Mouse (Mus musculus) 416B (cell line): Measurements from ENCODE around the gene Cacna2d3.
A peak's percentile ranks its signal among the peaks of the same experiment; 100 is the strongest.

Experiments
- DNase-seq: peaks from one replicate; pipeline ENCODE4 v3.0.0; 2011; ENCODE audit warnings: low read depth

Gene Cacna2d3

DNA sequence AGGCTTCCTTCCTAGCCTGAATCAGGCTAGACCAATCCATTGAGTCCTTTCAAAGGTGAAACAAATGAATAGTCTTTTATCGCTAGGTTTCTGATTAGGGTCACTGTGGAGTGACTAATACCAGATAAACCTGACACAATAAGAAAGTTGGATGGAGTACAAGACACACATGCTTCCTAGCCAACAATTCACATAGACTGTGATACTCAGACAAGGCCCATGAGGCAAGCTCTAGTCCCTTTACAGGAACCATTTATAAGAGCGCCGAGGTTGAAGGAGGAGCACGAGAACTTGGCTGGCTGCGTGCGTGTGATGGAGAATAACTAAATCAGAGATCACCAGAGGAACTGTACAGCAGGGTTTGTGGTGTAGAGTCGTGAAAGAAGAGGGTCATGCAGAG is 584.0 kb downstream of the Cacna2d3 start:
- DNase-seq, result no peak

DNA sequence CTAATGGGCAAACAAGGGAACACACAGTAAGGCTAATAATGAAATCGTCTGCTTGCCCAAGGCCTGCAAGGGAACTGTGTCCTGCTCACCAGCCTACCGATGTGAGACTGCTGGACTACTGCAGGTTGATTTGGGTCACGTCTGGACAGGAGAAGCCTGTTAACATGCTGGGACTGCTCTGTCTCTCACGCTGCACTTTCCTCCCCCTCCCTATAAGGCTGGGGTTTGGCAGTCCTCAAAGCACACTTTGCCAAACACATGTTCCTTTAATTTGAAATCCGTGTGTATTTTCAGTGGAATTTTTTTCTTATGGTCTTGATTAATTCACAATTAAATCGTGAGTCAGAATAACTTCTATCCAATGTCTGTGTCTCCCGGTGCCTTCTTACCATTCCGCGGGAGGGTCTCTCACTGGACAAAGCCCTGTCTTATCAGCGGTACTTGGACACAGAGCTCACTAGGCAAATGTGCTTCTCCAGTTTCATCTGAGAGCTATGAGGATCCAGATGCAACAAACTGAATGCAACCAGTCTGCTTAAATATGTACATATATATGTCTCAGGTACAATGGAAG is 584.6 kb downstream of the Cacna2d3 start:
- no peak for DNase-seq

DNA sequence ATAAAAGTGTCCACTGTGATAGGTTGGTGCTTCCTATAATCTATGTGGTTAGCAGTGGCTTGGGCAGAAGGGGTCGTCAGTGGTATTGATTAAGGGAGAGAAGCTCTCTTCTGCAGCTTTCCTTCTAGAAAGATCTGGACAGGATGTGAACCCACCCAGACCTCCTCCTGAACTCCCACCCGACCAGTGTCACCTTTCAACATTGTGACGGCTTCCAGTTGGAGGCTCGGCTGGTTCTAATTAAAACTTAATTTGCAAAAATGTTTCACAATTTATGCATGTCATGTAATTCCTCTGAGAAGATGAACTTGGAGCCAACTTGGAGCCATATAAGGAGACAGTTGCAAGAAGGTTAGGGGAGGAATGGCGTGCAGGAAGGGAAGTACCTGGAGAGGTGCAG is 586.8 kb downstream of the Cacna2d3 start:
- no peak for DNase-seq

DNA sequence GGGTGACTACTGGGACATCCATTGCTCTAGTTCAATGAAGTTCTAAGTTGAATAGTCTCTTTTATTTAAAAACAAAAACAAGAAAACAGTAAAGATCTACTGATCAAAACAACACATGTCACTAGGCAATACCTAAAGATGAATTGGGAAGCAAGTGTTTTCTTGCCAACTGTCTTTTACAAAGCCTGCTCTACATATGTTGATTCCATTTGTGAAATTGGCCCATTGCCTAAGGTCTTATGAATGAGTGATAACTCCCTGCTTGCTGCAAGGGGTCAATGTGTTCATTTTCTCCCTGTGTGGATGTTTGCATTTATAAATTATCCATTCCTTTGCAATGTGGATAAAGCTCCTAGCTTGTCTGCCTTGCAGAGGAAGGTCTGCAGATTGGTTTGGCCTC is 591.2 kb downstream of the Cacna2d3 start:
- no peak for DNase-seq

DNA sequence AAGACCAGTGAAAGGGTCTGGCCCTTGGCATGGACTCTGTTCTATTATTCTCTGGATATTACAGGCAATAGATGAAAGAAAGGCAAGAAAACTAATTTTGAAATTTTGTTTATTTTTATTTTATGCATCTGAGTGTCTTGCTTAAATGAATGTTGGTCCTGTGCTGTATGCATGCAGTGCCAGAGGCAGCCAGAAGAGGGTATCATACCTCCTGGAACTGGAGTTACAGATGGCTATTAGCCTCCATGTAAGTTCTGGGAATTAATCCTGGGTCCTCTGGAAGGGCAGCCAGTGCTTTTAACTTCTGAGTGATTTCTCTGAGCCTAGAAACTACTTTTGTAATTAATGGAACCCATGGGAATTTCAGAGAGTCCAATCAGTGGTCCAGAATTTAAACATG is 597.8 kb downstream of the Cacna2d3 start:
- DNase-seq, result peak; percentile 6

DNA sequence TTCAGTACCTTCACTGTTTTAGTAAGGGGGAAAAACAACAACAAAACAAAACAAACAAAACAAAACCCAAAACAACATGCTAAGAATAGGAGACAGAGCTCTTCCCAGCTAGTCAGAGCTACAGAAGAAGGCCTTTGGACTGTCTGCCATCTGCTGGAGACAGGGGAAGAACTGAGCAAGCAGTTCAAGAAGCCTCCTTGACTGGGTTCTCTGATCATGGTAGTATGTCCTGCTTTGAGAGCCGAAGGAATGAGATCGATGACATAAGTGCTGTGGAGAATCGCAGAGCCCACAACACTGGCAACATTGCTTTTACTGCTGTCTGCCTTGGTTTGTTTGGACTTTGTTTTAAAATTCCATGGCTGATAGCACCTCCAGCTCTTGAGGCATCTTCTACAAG is 598.9 kb downstream of the Cacna2d3 start:
- DNase-seq, result no peak

DNA sequence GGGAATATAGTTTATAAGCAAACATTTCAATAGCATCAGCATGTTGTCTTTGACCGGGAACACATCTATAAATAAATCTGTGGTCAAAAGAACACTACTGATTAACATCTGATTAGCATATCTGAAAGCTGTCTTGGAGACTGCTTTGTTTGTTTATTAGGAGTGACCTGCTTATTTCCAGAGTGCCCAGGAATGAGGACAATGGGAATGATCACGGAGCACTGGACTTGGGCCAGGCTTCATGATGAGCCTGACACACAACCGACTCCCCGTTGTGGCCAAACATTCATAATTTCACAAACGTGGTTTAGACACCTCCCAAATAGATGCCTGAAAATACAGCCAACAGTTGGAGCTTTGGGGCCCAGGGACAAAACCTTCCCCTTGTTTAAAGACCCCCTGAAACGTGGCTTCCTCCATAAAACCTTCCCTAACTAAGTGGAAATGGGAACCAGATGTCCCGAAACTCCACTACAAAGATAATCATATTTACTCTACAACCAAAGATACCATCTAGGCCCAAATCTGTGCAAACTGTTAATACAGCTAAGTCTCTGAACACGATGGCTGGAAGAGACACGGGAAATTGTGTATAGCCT is 607.7 kb downstream of the Cacna2d3 start:
- no peak for DNase-seq

DNA sequence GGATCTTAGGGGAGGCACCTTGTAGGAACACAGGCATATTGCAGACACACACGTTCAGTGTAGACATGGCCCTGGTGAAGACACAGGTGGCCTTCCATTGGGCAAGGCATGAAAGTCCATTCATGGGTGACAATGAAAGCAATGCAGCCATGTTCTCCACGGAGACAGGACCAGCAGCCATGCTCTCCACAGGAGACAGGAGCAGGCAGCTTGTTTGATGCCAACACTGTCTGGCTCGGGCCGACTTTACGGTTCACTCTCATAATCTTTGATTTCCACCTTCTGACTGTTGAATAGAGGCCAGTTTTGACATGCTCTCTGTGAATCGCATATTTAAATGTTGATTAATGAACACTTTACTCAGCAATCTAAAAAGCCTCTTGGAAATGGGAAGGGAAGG is 610.0 kb downstream of the Cacna2d3 start:
- no peak for DNase-seq

DNA sequence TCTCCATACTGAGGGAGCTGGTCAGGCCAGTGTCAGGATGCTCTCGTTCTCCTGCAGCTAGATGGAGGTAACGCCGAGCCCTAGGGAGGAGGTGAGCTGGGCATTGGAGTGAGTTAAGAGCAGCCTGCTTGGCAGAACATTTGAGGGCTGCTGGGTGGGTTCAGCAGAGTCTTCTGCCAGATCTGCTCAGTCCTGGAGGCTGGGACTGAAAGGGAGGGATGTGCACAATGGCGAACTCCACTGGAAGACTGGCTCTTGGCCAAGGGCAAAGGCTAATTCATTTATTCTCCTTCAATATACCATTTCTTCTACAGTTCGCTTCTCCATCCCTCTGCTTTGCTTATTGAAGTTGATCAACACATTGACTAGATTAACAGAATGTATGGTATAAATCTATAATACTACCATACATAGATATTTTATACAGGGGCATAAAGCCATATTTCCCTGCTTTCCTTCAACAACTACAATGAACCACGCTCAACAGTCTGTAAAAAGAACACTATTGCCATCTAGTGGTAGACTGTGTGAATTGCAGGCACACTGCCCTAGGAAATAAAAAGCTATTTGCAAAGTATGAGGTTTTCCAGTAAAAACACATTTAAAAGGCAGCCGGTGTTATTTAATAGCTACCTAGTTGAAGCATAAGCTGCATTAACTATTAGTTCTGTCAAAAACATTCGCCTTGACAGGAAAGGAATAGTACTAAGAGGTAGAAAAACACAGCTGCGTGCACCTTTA is 611.1 kb downstream of the Cacna2d3 start:
- DNase-seq, result peak; percentile 41

DNA sequence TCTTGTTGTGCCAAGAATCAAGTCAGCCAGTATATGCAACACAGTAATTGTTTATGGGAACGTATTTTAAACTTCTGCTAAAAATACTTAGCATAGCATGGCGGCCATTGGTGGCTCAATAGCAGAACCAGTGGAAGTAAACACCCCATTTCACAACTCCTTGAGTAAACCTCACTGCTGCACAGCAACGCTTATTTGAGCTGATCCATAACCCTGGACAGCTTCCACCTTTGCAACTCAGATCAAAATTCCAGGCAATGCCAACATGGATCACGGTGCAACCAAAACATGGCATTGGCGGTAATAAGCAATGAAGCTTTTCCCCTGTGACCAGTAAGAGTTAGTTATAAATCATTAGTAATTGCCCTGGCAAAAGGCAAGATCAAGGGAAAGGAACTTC is 614.2 kb downstream of the Cacna2d3 start:
- no peak for DNase-seq

DNA sequence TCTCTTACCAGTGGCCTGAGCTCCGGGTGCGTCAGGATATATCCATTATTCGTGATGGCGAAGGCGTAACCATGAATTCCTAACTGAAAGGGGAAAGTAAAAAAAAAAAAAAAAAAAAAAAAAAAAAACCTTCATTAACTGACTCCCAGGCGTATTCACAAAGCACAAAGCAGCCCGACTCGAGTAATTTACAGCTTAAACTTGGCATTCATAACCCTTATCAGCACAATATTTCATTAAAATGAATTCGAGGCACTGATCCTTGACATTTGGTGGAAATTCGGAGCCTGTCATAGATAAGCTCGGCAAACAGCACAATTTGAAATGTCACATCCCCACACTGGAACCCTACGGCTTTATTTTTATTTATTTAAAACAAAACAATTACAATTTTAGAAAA is 623.9 kb downstream of the Cacna2d3 start:
- DNase-seq, result no peak

DNA sequence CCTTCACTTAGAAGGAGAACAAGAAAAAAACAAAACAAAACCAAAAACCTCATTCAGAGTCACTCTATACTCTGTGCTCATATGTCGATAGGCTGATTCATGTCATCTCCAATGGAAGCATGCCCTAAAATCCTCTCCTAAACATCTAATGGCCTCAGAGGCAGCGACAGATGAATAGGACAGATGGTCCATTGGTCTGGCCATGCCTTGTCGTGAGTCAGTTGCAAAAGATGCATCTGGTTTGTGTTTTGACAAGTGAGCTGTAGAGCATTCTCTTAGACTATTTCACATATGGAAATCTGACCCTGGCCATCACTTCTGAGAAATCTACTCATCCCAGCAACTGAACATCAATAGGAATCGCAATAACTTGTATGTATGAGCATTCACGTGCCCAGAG is 626.2 kb downstream of the Cacna2d3 start:
- DNase-seq, result no peak

DNA sequence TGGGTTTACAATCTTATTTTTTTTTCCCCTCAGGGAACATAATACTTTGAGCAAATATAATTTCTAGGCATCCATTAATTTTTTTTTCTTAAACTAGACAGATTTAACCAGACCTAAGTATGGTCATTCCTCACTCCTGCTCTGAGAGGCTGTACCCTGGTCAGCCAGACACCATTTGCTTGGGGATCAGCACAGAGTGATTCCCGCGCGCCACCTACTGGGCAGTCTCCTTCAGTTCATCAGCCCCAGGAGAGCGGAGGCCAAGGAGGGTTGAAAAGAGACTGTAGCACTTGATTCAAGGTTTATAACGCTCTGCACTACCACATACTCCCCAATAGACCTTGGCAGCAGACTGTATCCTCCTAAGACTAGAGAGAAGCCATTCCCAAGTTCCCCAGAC is 631.6 kb downstream of the Cacna2d3 start:
- peak; percentile 43 for DNase-seq

DNA sequence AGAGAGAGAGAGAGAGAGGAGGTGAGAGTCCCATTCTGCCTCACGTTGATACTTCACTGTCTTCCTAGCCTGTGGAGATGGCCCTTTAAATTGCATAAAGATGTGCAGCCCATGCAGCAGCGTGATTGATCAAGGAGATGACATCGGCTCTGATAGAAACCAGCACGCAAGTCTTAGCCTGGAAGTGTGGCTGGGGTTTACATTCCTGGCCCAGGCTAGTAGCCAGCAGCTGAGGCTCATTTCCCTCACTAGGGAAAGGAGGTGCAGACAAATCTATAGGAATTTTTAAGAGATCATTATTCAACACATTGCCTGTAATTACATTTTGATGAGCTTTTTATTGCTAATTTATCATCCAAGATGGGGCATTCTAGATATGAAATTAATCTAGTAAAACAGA is 635.1 kb downstream of the Cacna2d3 start:
- no peak for DNase-seq

DNA sequence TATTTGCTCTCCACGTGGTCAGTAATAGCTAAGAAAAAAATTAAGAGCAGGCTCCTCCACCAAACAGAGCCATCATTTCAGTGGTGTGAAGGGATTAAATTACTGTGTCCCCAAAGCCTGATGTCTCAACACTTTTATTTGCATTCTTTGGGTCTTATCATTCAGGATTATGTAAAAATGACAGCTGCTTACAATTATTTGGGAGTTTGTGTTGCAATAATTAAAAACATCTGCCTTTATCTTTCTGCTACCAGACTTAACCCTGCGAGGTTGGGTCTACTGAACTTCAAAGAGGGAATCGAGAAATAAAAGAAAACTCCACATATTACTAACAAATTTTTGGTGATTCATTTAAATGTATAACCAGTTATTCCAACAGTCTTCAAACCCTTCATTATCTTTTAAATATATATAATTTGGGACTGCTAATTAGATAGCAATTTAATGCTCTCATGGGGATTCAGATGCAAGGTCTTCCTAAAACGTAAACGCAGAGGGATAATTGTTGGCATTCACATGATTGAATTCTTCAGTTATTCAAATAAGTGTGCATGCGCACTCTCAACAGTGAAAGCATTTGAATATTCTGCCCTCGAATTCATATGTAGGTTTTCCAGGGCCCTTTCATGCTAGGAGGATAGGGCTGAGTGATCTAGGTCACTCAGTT is 636.0 kb downstream of the Cacna2d3 start:
- no peak for DNase-seq

DNA sequence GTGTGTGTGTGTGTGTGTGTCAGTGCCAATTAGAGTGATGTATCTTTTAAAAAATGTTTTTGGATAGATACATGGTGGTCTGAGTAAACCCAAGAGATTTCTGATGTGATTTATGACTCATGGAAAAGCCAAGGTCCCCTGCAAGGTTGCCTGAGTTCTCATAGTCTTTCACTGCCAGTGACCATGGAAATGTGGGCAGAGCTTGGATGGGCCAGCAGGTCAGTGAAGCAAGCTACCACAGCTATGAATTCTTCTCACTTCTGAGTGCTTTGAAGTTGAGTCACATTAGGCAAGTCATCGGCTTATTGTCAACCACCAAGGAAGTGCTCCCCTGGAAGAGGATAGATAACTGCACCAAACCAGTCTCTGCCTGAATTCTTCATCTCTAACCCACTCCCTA is 639.5 kb downstream of the Cacna2d3 start:
- DNase-seq, result no peak

DNA sequence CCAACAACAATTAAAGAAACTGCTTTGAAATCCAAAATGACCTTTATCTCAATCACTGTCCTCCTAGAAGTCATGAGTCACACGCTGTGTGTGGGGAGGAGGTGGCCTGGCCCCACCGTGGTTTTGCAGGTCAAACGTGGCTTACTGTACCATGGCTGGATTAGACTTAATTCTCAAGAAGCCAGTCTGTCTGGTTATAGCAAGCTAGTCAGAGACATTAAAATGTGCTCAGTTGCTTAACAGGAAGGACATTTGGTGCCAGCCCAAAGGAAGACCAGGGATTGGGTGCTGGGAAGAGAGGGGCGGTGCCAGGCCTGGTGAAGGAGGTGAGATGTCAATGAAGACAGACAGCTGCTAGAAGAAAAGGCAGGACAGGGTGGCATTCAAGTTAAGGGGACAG is 641.0 kb downstream of the Cacna2d3 start:
- DNase-seq, result peak; percentile 4

DNA sequence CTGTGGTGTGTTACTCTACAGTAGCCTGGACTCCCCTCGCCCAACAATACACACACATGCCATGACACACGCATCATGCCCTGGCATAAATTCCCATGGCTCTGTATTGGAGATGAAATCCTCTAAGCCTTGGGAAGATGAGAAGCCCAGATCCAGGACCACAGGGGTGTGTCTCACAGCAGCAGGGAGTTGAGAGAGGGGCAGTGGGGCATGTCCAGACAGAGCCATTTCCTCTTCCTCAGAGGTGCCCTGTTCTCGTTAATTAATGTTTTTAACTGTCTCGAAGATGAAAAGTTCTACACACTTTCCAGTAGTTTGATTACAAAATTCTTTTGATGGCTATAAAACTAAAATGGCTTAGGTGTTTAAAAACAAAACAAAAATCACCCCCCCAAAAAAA is 641.4 kb downstream of the Cacna2d3 start:
- DNase-seq, result no peak

DNA sequence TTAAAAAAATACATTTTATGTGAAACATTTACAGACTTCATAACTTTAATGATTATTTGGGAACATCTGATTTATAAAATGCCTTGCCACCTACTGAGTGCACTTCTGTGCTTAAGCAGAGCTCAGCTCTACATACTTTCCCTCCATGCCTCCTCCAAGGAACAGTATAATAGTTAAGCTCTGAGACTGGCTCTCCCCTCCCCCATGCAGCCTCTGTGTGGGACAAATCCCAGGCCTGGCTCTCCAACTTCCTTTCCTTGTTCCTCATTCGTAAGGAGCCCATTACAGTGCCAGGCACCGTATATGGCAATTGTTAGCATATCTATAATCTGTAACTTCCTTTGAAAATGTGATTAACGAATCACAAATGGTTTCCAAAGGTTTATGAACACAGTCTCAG is 644.2 kb downstream of the Cacna2d3 start:
- DNase-seq, result no peak

DNA sequence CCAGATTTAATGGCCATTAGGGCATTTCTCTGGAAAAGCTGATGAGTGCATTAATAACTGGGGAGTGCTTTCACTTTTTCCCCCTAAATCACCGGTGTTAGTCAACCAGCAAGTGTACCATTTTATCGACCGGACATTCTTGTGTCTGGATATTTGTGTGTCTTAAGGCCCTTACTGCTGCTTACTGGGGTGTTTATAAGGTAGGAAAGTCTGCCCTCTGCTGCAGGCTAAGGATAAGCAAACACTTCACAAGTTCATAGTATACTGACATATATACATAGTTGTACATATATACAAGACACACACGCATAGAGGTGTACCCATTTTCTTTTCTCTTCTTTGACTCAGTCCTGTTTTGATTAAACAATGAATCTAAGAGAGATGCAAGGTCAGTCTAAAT is 647.9 kb downstream of the Cacna2d3 start:
- DNase-seq, result no peak

DNA sequence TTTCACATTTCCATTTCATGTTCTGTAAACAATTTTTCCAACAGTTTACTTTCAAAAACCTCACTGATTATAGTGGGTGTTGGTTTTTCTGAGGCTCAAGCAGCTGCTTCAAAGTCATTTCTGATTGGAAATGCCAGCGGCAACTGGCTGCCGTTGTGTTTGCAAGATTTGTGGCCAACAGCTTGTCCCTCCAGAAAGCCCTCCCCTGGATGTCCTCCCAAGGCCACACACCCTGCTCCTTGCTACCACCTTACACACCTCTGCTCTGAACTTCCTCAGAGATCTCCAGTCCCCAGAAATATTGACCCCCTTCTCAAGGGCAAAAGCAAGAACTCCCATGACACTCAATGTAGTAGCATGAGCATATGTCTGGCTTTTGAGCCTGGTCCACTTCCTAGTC is 659.0 kb downstream of the Cacna2d3 start:
- no peak for DNase-seq

DNA sequence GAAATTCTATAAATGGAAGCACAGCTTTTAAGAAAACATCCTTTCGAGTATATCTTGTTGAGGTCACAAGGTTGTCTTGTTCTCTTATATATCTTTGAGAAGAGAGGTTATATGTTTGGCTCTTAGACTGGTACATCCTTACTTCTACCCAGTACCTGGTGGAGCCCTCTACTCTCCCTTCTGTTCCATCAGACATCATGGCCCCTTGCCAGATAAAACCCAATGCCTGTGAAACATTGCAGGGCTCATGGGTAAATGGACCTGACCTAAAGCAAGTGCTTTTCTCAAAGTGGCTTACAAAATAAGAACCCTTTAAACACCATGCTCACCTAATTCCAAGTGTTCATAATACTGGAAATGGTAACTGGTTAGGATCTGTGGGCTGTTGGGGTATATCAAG is 660.2 kb downstream of the Cacna2d3 start:
- no peak for DNase-seq

DNA sequence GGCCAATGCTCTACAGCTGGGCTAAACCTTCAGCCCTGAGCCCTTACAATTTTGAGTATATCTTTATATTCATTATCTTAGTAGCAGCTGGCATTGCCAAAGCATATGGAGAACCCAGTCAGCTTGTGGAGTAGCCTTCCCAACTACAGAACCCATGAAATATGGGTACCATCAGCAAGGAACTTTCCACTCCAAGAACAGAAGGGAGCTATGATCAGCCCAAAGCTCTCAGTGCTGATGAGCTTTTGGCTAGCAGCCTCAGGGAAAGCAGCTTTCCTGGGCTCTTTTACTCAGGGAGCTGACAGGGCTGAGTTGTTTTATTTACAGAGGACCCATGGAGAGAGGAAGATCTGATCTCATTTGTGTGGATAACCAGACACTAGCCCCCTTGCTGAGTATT is 661.0 kb downstream of the Cacna2d3 start:
- DNase-seq, result no peak
